Mouse (Mus musculus) small intestine, adult 2 months (tissue): Measurements from ENCODE around the gene Sema6c.

Experiments used
- CTCF ChIP-seq: fragments of 200-500 bp; IDR thresholded peaks from 2 replicates; pipeline ENCODE4 v1.5.1; 2012; ENCODE audit warnings: low read depth, mild to moderate bottlenecking, control low read depth, inconsistent platforms, low read length, moderate library complexity, mixed read lengths; ENCODE audit not compliant: insufficient replicate concordance, insufficient read length; ENCODE audit errors: extremely low read depth
- POLR2A ChIP-seq: fragments of 200-500 bp; IDR thresholded peaks from 2 replicates; pipeline ENCODE4 v1.6.1; 2012; ENCODE audit warnings: low read depth, mild to moderate bottlenecking, control low read depth, inconsistent platforms, low read length, moderate library complexity

GRCm38 (mm10) chr3:95177583-95177982 lies 17.3 kb downstream of the Sema6c start:
- TF ChIP-seq POLR2A: no peak
- TF ChIP-seq CTCF: no peak
